Mouse (Mus musculus): ENCODE data around the gene Cav3.

- TF ChIP-seq CTCF (IDR thresholded peaks at IDR 0.05; ENCODE audit: control insufficient read depth, insufficient read depth, insufficient read length) = no peak
- TF ChIP-seq USF1 (IDR thresholded peaks at IDR 0.05; ENCODE audit: low read depth) = no peak
These were observed 55.3 kb downstream of the Cav3 start for GRCm38 (mm10) chr6:112514591-112514990.

Data from C2C12 (cell line).